Mouse (Mus musculus) liver, adult 2 months (tissue): ENCODE results near the gene Eif4a3.

Source experiments
- CTCF ChIP-seq: fragments of 200-500 bp; IDR thresholded peaks from 2 replicates; pipeline ENCODE4 v1.5.1; 2011; ENCODE audit warnings: low read depth, low read length, control low read depth
- POLR2A ChIP-seq: fragments of 200-500 bp; IDR thresholded peaks from 2 replicates; pipeline ENCODE4 v1.6.1; 2011; ENCODE audit warnings: low read length, control low read depth; ENCODE audit not compliant: insufficient read depth; ENCODE audit errors: extremely low read depth

DNA sequence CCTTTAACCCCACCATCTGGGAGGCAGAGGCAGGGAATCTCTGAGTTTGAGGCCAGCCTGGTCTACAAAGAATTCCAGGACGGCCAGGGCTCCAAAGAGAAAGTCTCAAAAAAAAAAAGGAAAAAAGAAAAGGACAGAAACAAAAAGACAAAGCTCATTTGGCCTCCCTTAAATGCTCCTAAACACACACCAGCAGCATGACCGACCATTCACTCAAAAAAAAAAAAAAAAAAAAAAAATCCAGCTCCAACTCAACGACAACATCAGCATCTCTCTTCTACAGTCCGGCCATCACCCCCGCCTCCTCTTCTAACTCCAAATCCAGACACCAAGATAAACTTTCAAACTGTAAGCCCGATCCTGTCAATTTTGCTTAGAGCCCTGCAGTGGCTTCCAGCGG is 972 bp downstream of the Eif4a3 start:
- no peak for TF ChIP-seq CTCF
- no peak for TF ChIP-seq POLR2A
